Mouse (Mus musculus) NIH3T3 (cell line): ENCODE measurements around the gene Klk5.

ENCODE experiments used
- DNase-seq: peaks from one replicate; pipeline ENCODE4 v3.0.0-alpha.2; 2012; ENCODE audit warnings: low read depth

Gene Klk5

GRCm38 (mm10) chr7:43876444-43876843 is 34.7 kb downstream of the Klk5 start:
- no peak for DNase-seq

GRCm38 (mm10) chr7:43878281-43878680 is 36.5 kb downstream of the Klk5 start:
- DNase-seq: no peak

GRCm38 (mm10) chr7:43880912-43881311 is 39.1 kb downstream of the Klk5 start, which contains the start of gene Klk4:
Gene Klk4 (plus strand): TSS chr7:43881160.
- DNase-seq: peak; percentile 23

DNA sequence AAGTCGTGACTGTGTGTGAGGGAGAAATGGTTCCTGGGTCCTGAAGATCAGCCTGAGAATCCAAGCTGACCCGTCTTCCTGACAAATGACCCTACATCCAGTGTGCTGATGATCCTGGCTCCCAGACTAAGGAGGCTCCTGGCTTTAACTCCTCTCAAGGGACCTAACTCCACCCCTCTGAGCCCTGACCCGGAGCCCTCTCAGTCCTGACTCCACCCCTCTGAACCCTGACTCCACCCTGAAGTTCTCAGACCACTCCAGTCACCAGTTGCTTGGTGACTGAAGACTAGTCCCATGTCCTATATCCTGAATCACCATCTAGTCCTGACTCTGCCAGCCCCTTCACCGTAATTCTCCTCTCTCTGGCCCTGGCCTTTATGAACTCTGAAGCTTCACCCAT is 40.6 kb downstream of the Klk5 start:
- DNase-seq: no peak

- no peak for DNase-seq
Measured at GRCm38 (mm10) chr7:43882811-43883210, 41.0 kb downstream of the Klk5 start.

DNA sequence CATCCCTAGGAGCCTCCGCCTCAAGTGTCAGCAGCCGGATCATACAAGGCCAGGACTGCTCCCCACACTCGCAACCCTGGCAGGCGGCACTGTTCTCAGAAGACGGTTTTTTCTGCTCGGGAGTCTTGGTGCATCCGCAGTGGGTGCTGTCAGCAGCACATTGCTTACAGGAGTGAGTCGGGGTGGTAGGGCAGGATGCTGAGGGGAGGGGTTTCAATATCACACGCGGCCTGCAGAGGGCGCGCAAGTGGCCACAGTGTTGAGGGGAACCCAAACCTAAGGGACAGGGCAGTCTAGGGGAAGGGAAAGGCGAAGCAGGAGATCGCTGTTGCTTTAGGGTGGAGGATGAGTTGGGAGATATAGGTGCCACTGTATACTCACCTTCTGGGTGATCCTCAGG is 41.8 kb downstream of the Klk5 start:
- peak; percentile 49 for DNase-seq

- DNase-seq: no peak
Measured at GRCm38 (mm10) chr7:43891365-43891764, 49.6 kb downstream of the Klk5 start.

DNA sequence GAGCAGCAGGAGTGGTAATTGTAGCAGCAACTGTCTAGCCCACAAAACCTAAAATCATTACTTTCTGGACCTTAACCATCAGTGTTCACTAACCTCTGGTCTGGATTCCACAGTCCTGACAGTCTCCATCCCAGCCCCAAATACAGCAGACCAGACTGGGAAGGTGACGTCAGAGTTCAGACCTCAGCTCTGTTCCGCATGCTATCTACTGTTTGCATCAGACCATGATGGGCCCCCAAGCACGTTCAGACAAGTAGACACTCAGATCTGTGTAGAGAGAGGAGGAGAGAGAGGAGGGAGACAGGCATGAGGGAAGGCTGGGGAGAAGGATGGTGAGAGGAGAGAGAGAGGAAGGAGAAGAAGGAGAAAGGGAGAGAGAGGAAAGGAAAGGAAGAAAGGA is 50.0 kb downstream of the Klk5 start:
- DNase-seq: no peak

DNA sequence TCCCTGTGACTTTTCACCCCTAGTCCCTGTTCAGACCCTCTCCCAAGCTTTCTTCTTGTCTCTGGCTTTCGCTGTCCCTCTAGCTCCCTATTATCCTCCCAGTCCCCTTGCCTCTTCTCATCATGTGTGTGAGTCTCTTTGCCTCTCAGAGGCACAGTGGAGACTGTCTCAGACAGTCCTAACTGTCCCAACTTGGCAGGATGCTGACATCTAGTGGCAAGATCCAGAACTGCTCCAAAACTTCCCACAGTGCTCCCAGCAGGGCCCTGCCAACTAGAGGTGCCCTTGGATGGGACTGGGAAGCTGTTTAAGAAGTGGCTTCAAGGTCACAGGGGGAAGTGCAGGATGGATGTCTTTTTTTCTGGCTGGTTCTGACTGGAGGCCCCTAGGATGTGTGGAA is 53.1 kb downstream of the Klk5 start:
- peak; percentile 95 for DNase-seq
